Mouse (Mus musculus): ENCODE measurements at regions not wholly inside any gene's neighbourhood (a gene's known extent, or its start where the extent isn't known, plus 50 kb on each side); places are given as distances from the start of the nearest gene placed in this dataset.

DNA sequence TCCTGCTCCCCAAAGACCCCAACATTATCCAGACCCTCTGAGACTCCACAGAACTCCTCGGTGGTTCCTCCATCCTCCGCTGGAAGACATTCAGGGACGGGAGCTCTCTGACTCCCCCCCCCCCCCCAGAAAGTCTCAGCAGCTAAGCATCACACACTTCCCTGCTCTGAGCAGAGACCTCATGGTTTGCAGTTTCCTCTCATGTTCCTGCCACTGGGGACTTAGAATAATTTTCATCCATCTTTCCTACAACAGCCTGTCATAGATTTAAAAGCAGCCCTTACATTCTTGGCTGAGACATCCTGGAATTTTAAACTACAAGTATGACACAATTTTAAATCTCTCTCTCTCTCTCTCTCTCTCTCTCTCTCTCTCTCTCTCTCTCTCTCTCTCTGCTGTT is 69.2 kb downstream of the Gpr65 start:
- DNase-seq: no peak

- DNase-seq: no peak
Measured at GRCm38 (mm10) chr12:98339536-98339935, 71.1 kb downstream of the Gpr65 start.

DNA sequence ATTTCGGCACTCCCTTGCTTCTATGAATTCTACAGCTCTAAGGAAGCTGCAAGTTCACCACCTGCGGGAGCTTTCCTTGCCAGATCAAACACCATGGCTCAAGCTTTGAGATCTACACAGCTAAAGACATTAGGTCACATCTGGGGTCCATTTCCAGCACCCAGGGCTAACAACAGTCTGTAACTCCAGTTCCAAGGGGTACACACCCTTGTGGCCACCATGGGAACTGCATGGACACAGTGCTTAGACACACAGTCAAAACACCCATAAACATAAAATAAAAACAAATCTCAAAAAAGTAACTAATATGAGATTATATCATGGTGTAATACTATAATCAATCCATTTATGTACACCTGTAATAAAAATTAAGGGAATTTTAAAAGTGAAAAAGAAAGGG is 73.7 kb downstream of the Gpr65 start:
- peak; percentile 45 for DNase-seq

GRCm38 (mm10) chr12:98343653-98344052 is 75.2 kb downstream of the Gpr65 start:
- no peak for DNase-seq

GRCm38 (mm10) chr12:98347056-98347455 is 78.6 kb downstream of the Gpr65 start:
- DNase-seq: no peak

DNA sequence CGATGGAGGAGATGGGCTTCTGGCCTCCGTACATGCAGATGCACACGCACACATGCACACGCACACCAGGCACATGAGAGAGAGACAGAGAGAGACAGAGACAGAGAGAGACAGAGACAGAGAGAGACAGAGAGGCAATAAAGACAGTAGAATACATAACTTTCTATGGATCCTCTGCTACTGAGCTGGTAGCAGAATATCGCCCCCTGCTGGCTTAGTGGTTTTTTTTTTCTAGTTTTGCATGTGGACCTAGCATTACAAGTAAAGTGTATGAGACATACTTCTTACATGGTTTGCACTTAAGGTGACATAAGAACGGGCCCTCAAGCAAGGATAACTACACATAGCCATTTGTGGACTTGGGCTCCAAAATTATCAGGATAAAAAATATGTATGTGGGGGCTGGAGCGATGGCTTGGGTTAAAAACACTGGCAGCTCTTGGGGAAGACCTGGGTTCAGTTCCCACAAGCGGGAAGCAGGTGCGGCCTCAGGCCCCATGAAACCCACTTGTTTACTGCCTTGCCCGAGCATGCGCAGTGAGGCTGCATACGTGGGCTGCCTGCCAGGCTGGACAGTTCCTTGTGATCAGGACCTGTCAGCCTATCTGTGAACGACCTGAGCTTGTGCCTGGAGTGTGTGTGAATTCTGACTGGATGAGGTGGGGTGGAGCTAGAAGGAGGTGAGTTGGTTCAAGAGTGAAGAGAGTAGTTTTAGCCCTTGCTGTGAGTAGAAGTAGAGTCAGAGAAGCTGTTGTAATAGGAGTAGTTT is 79.3 kb downstream of the Gpr65 start:
- peak; percentile 79 for DNase-seq

GRCm38 (mm10) chr12:98349864-98350643 is 81.6 kb downstream of the Gpr65 start:
- DNase-seq: no peak

DNA sequence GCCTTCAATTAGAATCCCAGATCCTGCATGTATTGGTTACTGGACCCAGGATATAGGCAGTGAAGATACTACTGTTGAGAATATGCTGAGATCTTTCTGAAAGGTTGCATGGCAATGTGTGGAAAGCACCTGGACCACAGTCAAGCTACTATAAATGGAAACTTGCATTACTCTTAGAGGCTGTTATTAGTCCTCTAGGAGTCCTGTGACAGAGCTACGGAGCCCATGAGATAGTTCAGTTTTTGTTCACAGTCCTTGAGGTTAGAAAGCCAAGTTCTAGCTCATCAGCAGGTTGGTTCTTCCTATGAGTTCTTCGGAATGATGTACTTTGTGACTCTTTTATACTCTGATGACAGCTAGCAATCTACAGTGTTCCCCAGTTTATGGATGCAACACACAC is 84.0 kb downstream of the Gpr65 start:
- no peak for DNase-seq

GRCm38 (mm10) chr12:98354545-98354944 is 86.1 kb downstream of the Gpr65 start:
- no peak for DNase-seq

DNA sequence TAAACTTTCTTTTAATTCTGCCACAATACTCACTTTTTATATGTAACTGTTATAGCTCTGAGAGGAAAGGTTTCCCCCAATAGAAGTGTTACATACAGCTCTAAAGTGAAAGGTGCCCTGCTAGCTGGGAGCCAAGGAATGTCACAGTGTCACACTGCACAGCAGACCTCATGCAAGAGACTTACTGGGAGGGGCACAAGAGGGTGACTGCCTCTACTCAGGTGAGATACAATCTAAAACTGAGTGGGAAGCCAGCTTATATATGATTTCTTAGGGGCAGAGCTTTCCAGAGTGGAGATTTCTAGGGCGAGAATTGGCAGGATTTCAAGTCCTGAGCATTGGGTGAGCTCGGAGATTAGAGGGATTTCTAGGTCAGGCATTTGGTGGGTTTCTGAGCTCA is 99.1 kb downstream of the Gpr65 start:
- DNase-seq: no peak

GRCm38 (mm10) chr12:98370771-98371170 is 102.3 kb downstream of the Gpr65 start:
- peak; percentile 34 for DNase-seq

DNA sequence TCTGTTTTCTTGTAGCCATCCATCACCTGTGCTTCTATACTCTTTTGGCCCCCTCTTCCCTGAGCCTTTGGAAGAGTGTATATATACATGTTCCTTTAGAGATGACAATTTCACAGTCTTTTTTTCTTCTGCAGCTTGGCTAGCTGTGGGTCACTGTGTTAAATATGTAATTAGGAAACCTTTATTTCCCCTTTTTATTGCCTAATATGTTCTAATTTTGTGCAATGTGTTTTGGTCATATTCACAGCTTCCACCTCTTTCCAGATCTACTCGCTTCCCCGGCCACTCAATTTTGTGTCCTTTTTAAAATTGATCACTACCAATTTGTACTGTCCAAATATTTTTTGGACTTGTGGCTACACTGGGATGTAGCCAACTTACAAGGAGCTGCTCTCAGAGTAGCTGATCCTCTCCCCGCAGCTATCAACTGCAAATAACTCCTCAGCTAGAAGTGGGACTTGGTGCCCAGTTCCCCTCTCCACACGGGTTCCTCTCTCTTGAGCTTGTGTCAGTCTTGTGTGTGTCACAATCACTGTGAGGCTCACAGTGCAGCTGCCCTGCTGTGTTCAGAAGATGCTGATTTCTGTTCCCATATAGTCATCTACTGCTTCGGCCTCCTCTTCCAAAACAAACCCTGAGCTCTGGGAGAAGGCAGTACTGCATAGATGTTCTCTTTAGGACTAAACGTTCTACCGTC is 106.9 kb downstream of the Gpr65 start:
- peak; percentile 35 for DNase-seq

Data from lung, postnatal 36 days (tissue).